Mouse (Mus musculus) megakaryocyte, adult 5-6 weeks (primary cell): ENCODE measurements around the gene Sh2d3c. TPM values are rescaled to one million over a fixed set of nuclear protein-coding genes. Genes with fewer than 3 reads are reported as not detected.

ENCODE experiments used
- ATAC-seq: 2 replicates; pipeline ENCODE4 v1.8.0; 2016; ENCODE audit warnings: mild to moderate bottlenecking, inconsistent platforms; ENCODE audit not compliant: poor library complexity, severe bottlenecking
- total RNA-seq, 2 experiments: library from RNA; stranded (forward) in 1 of 2; stranded (reverse) in 1 of 2; fragments of 153-499, 151-499 nt in 1 of 2; fragments of 221-1000, 200-1000 nt in 1 of 2; gene quantifications; 2 replicates each; pipeline versions ENCODE4 v1.2.3 to v1.2.4; 2015 to 2017

The Sh2d3c gene
- total RNA-seq (2015), result 49.8 and 56.2 TPM in 2 replicates
- 30.1 and 38.2 TPM in 2 replicates for total RNA-seq (2017)

DNA sequence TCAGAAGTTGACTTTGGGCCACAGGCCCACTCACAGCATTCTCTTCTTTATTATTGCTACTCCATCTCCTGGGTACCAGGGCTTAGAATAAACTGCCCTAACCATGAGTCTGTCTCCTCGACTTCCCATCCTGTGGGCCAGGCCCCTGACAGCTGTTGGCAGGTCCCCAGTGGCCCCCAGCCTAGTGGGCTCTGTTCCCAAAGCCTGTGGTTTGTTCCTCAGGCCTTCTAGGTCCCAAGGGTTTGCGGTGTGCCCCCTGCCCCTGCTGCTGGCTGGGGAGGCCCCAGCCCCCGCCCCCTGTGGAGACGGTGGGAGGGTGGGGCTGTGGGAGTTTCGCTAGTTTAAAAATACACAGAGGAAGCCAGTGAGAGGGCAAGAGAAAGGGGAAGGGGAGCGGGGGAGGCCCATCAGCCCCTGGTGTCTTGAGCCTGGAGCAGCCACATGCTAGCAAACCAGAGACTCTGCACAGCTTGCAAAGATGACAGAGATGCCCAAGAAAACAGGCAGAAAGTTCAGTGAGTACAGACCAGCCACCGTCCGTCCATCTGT, at the start of gene Sh2d3c:
Gene Sh2d3c (plus strand): TSS at position 375 of the 549 bp plus-strand sequence.
- peak; percentile 60 for ATAC-seq

DNA sequence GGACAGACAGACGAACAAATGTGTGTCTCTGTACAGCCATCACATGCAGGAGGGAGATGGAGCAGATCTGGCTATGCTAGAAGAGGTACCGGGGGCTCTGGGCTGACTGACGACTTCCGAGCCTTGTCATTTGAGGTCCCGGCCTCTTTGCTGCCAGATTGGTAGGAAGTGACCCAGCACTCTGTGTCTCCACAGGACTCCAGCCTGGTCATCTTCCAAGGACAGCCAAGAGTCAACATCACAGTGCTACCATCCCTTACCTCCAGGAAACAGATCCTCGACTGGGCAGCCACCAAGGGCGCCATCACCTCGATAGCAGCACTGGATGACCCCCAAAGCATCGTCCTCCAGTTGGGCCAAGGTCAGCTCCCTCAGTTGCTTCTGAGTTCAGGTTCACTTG, 49.7 kb upstream of the Sh2d3c start:
- no peak for ATAC-seq

DNA sequence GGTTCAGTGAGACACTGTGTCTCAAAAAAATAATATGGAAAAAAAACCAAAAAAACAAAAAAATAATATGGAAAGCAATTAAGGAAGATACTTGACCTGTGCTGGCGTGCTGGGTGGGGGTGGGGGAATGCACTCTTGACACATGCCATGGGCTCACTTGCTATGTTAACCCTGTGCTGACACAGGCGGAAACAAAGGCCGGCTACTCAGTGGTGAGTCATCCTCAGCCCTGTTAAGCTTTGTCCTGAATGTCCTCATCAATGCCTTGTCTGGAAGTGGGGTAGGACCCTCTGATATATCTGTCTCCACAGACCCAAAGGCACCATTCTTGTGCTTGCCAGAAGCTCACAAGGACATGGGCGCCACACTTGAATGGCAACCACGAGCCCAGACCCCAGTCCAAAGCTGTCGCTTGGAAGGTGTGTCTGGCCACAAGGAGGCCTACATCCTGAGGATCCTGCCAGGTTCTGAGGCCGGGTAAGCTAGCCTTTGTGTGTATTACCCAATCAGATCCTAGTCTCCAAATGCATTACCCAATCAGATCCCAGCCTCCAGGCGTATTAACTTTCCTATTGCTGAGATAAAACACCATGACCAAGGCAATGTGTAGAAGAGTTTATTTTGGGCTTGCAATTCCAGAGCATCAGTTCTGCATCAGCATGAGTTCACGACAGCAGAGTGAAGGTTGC, 48.8 kb upstream of the Sh2d3c start:
- no peak for ATAC-seq

GRCm38 (mm10) chr2:32673176-32673917, 47.5 kb upstream of the Sh2d3c start:
- no peak for ATAC-seq

DNA sequence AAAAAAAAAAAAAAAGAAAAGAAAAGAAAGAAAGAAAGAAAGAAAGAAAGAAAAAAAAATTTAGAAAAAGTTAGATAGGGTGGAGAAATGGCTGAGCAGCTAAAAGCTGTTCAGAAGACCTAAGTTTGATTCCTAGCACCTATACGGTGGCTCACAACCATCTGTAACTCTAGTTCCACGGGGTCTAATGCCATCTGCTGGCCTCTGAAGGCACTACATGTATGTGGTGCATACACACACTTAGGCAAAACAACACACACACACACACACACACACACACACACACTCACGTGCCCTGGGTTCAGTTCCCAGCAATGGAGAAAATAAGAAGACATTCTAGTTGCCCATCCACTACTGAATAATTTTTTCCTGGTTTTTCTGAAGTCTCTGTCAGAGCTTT, 44.0 kb upstream of the Sh2d3c start:
- ATAC-seq, result no peak

DNA sequence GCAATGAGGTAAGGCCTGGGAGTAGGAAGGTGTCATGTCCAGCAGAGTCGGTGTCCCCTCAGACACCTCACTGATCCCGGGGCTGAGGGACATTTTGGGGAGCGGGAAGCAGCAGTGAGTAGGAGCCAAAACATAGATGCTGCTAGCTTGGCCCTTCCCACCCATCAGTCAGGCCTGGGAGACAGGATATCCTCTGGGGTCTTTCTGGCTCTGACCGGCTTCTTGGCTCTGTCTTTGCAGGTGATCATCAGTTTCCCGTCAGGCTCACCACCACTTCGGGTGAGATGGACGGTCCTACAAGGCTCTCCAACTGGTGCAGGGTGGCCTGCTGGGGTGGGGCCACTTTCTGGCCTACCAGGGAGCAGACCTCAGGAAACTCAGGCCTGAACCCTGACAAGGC, 43.2 kb upstream of the Sh2d3c start:
- no peak for ATAC-seq

- ATAC-seq, result no peak
Measured at GRCm38 (mm10) chr2:32680051-32680451, 40.8 kb upstream of the Sh2d3c start.

- ATAC-seq, result no peak
Measured at GRCm38 (mm10) chr2:32680961-32681650, 39.7 kb upstream of the Sh2d3c start.

DNA sequence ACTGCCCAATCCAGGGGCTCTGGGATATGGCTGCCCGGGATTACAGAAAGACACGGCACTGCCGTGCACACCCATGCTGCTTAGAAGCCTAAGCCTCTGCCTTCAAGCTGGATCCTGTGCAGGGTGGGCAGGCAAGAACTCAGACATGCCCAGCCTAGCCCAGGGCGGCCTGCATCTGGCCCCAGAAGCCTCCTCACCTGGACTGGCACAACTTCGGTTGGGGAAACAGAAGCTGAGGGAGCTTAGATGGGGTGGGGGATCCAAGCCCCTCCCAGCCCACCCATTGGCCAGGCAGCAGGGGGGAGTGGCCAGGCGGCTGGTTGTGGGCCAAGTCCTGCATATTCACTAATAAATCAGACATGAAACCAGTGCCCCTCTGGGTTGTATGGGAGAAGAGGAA, 39.1 kb upstream of the Sh2d3c start:
- ATAC-seq, result no peak

DNA sequence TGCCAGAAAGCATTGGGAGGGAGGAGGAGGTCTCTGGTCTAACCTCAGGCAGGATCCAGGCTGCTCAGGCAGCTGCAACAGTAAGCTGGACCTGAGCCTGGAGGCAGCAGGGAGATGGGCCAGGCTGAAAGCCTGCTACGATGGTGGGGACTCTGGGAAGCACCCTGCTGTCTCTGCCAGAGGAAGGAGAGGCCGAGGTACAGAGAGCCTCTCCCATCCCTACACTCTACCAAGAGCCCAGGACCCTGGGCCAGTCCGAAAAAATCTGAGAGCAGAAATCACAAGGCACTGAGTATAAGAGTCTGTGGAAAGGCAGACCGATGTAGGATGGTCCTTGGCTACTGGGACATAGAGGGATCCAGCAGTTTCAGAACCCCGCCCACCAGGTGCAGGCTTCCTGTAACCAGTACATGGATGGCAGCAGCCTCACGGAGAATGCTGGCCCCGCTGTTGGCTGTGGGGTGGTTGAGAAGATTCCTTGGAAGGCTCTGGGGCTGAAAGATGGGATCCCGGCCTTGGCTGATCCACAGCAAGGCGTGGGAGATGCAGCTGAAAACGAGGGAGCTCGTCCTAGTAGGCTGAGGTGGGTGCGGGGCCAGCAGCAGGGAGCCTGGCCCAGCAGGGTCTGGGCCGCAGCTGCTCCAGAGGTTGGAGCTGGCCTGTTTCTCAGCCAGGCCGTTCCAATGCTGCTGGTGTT, 38.0 kb upstream of the Sh2d3c start:
- no peak for ATAC-seq

GRCm38 (mm10) chr2:32683701-32684100, 37.2 kb upstream of the Sh2d3c start:
- ATAC-seq, result no peak

GRCm38 (mm10) chr2:32684681-32685428, 36.0 kb upstream of the Sh2d3c start:
- ATAC-seq, result no peak

- ATAC-seq, result no peak
Measured at GRCm38 (mm10) chr2:32685807-32686206, 35.0 kb upstream of the Sh2d3c start.

GRCm38 (mm10) chr2:32686640-32687039, 34.2 kb upstream of the Sh2d3c start:
- no peak for ATAC-seq

DNA sequence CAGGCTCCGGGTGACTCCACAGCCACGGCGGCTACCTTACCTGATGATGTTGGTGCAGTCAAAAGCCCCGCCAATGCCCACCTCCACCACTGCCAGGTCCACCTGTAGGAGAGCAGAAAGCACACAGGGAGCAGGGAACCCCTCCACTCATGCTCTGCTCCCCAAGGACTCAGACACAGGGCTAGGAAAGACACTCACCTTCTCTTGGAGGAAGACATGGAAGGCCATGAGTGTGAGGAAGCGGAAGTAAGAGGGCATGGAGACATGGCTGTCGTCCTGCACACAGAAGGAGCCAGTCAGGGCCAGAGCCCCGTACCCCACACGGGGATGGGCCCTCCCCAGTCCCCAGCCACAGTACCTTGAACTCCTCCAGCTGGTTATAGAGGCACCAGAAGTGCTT, 33.3 kb upstream of the Sh2d3c start:
- ATAC-seq, result no peak

DNA sequence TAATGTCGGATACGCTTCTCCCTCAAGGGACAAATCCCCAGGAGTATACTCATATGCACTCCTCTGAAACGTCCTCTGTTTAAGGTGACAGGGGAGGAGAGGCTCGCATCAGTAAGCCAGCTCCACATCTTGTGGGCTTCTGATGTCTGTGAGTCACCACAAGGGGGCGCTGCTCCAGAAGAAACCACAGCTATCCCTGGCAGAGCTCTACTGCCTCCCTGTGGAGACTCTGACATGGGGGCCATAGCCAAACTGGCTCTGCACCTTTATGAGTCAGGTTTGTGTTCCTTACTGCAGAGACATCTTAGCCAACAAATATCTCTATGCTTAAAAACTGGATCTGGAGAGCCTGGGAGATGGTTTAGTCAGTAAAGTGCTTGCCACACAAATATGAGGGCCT, 31.4 kb upstream of the Sh2d3c start:
- ATAC-seq, result peak; percentile 81

- no peak for ATAC-seq
Measured at GRCm38 (mm10) chr2:32691041-32691440, 29.8 kb upstream of the Sh2d3c start.

DNA sequence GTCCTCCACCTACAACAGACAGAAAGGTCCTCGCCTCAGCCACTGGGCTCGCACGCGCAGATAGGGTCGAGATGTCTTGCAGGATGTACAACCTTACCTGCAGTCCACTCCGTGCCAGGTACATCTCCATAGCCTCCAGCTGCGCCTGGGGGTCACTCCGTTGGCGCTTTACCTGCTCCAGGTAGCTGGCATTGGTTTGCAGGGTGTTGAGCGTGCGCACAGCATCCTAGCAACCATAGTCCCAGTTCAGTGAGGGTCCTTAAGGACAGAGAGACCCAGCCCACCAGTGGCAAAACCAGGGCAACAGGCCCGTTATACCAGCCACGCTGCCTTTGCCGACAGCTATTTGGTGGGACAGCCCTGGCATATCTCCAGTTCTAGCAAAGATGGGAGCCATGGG, 28.4 kb upstream of the Sh2d3c start:
- no peak for ATAC-seq

DNA sequence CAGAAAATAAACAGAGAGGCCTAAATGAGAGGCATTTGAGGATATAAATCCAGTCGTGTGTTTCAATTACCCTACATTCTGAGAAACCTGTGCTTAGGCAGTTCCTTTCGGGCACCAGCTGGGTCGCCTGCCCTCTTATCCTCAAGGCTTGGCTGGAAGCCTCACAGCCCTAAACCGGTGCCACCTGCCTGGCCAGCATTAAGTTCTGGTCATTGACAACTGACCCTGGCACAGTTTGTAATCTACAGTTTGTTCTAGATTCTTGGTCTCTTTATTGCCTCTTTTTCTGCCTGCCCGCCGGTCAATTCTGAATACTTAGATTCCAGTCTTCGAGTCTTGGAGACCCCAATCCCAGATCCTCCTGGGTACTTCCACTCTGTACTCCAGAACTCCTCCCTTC, 27.6 kb upstream of the Sh2d3c start:
- no peak for ATAC-seq

DNA sequence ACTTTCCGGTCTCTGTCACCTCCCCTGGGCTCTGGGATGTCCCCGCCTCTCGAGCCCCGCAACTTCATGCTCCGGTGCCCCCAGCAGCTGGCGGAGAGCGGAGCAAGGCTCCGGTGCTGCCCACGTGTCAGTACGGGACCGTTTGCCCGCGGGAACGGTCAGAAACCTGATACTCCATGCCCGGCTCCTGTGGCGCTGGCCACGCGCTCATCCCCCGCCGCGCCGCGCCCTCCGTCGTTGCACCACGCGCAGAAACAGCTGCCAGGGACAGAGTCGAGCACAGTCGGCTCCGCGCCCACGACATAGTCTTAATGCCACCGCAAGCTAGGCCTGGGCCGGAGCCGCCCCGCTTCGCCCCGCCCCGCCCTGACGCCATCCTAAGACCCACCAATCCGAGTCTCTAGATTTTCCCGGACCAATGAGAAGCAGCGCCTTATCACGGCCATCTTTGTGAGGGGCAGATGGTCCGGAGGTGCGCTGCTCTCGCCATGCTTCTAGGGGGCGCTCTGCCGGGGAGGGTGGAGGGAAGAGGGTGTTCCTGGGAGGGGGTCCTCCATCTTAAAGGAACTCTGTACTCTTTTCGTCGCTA, 26.9 kb upstream of the Sh2d3c start:
- peak; percentile 97 for ATAC-seq
